Mouse (Mus musculus): Measurements from ENCODE around the gene Olfr39.
"Not testable (repeated sequence)": the region's sequence is repeated elsewhere in the genome, so short reads cannot be mapped to it uniquely, and the experiment has no call there.

The Olfr39 gene

DNA sequence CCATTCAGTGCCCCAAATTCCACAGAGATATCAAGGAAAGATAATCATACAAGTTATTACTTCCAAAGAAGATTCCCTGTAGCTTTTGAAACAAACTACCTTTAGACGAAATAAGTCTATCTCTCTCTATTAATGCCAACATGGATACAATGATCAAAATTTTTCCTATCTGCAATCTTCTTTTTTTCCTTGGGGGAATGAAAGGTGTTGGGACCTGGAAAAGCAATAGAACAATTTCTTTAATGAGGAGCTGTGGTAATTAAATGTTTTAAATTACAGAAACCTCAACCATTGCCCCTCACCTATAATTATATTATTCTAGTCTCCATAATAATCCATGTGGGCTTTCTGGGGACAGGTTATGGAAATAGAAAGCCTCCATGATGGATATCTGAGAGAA, at the start of gene Olfr39:
Olfr39 (plus strand) TSS at position 301 of the 400 bp plus-strand sequence.
- DNase-seq (ENCODE audit: low read depth in 1 of 2, low spot score in 2 of 2), result no peak

DNA sequence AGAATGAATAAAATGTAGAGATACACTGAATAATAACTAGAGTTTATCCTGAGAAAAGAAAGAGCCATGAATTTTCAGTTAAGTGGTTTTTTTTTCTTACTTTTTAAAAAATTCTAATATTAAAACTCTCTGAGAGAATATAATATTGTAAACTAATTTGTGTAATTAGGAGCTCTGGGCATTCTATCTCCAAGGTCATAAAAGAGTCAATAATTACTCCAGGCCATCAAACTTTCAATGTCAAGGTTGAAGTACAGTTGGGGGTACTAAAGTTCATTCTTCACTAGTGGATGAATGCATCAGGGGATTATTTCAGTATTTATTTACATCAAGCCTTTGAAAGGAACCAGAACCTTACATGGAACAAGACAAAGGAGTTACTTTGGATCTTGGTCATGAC, 45.3 kb upstream of the Olfr39 start, which contains the start of gene Olfr872:
Olfr872 (plus strand) TSS at position 301 of the 400 bp plus-strand sequence.
- DNase-seq (ENCODE audit: low read depth in 1 of 2, low spot score in 2 of 2), result no peak

DNA sequence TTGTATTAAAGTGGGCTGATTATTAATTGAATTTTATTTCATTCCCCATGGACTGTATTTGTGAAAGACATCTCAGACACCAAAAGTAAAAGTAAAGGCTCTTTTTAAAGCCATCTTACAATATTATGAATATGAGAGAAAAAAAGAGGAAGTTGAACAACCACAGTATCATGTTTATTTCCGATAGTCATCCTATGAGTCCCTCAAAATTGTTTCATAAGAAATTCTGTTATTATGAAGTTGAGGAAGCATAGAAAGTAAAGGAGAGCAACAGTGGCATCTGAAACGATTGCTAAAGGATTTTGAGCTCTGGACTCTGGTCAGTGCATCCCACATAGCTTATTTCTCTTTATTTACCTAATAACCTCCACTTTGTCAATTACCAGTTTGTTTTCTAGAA, 44.8 kb upstream of the Olfr39 start:
- DNase-seq (ENCODE audit: low read depth in 1 of 2, low spot score in 2 of 2), result no peak

DNA sequence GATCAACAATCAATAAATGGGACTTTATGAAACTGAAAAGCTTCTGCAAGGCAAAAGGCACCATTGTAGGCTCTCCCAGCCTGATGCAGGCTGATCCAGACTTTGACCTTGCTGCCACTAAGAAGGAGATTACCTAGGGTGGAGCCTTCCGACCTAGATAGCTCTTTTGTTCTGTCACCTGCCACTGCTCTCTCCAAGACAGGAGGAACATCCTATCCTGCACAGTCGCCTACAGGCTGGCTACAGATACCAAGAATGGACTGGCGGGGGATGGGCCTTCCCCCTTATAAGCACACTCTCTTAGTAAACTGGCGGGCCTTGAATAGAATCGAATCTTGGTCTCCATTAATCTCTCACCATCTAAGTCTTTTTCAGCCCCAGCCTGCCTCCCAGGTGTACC, 13.4 kb downstream of the Olfr39 start:
- DNase-seq (ENCODE audit: low read depth in 1 of 2, low spot score in 2 of 2), result not testable (repeated sequence)

DNA sequence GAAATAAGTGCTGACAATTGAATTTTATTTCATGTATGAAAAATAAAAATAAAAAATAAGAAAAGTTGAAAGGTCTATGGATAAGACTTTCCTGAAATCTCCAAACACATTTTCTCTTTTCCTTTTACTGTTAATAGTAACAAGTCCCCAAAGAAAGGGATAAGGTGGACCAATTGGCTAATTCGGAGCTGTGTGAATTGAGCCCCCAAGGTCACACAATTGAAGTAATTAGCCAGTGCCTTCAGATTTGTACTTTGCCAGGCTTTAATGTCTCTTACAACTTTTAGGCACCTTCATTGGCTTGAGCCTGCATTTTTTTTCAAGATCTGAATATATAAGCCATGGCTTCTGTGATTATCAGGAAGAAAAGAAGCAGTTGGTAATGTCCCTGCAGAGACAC, 16.1 kb downstream of the Olfr39 start, which contains the start of gene Olfr873:
Olfr873 (plus strand) TSS at position 301 of the 400 bp plus-strand sequence.
- no peak for DNase-seq (ENCODE audit: low read depth in 1 of 2, low spot score in 2 of 2)

DNA sequence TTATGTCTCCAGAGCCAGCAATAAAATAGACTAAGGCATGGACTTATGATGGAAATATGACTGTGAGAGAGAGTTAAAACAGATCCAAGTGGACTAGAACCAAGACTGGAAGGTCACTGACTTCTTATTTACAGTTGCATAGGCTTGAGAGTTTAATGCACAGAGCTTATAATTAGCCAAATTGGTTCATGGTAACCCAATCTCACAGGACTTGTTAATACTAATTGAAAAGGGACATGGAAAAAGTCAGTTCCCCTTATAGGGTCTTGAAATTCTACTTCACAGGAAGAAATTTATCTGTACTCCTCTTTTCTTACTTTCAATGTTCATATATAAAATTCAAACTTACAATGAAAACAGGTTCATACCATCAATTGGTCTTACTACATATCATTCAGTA, 53.8 kb downstream of the Olfr39 start, which contains the start of gene Olfr18:
Olfr18 (minus strand) TSS at position 101 of the 400 bp plus-strand sequence.
- DNase-seq (ENCODE audit: low read depth in 1 of 2, low spot score in 2 of 2), result no peak

All from monocyte, adult 2 months (primary cell).